Mouse (Mus musculus) heart, postnatal 4 days (tissue): Measurements from ENCODE around the gene Tas2r107. TPM values are rescaled to one million over a fixed set of nuclear protein-coding genes. Genes with fewer than 3 reads are reported as not detected.
"Not testable (repeated sequence)": the region's sequence is repeated elsewhere in the genome, so short reads cannot be mapped to it uniquely, and the experiment has no call there.

Experiments
- DNase-seq: peaks from one replicate; pipeline ENCODE4 v3.0.0; 2021
- total RNA-seq, 2 experiments: library from RNA; stranded (reverse); gene quantifications; 2 replicates each; pipeline ENCODE4 v1.2.3; 2021

The Tas2r107 gene
- not detected for total RNA-seq

- no peak for DNase-seq
Measured at GRCm38 (mm10) chr6:131660049-131660448, at the start of gene Tas2r107. Gene Tas2r107 (minus strand): TSS chr6:131660149.

GRCm38 (mm10) chr6:131689963-131690362 is 30.0 kb upstream of the Tas2r107 start, which contains the start of gene Tas2r114:
Gene Tas2r114 (minus strand): TSS chr6:131690063.
- no peak for DNase-seq

- DNase-seq: no peak
Measured at GRCm38 (mm10) chr6:131687395-131687794, 27.4 kb upstream of the Tas2r107 start, which contains the start of gene Tas2r105. Gene Tas2r105 (minus strand): TSS chr6:131687495.

GRCm38 (mm10) chr6:131685644-131686043 is 25.7 kb upstream of the Tas2r107 start, which contains the start of gene Tas2r104:
Gene Tas2r104 (minus strand): TSS chr6:131685744.
- DNase-seq: no peak

DNA sequence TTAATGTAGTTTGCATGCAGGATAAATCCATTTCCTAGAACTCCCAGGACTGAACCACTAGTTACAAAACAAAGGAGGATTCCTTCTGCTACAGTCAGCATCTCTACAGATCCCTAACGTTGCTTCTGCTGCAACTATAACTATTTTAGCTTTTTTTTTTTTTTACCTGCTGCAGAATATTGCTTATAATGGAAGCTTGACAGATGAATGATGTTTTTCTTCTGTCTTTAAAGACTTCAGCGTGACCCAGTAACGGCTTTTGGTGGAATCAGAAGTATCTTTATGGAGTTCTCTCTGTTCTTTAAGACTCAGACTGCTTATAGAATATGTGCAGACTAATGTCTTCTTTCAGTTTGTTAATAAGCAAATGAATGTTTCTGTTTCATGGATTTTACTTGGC is 18.8 kb upstream of the Tas2r107 start, which contains the start of gene Tas2r106:
Gene Tas2r106, minus strand, starts transcription at position 101 of the 400 bp plus-strand sequence.
- no peak for DNase-seq

DNA sequence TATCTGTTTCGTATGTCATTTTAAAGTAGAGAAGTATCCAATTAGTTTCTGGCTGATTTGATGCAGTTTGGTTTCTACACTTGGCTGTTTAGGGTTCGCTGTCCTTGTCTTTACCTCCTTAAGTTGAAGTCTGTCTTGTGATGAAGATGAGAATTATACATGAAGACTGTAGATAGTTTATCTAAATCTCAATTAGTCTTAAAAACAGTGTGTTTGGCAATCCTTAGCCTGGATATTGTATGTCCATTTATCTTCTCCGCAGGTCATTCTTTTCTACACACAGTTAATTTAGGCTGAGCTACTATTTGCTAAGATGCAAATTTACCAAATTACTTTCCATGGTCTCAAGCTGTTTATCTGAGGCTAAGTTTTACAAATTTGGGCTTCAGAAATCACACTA is 29.1 kb downstream of the Tas2r107 start, which contains the start of gene Tas2r130:
Gene Tas2r130, minus strand, starts transcription at position 101 of the 400 bp plus-strand sequence.
- no peak for DNase-seq

DNA sequence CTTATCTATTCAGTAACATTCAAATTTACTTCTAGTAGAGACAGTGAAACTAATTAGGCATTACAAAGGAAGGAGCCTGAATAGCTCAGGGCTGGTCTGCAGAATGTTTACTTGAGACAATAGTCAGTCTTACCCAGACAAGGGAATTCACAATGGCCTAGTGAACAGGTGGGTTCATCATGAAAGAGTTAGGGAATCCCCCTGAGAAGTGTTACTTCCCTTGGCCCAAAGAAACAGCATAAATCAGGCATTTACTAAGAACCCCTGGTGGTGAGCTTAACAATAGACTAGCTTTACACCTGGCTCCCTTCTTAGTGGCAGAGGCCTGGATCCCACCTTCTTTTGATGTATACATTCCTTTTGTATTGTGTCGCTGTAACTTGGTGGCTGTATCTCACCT is 50.0 kb downstream of the Tas2r107 start:
- not testable (repeated sequence) for DNase-seq

Other genes with a start within 250 kb of the Tas2r107 start
- gene 5430401F13Rik, start 173.7 kb downstream of the Tas2r107 start, total RNA-seq: not detected
- gene Gm6619, start 173.7 kb downstream of the Tas2r107 start, total RNA-seq: not detected
- gene Tas2r130, start 29.2 kb downstream of the Tas2r107 start, total RNA-seq: not detected
- not detected for gene Tas2r106, start 18.7 kb upstream of the Tas2r107 start, total RNA-seq
- not detected for gene Tas2r104, start 25.6 kb upstream of the Tas2r107 start, total RNA-seq
- not detected for gene Tas2r105, start 27.3 kb upstream of the Tas2r107 start, total RNA-seq
- not detected for gene Tas2r114, start 29.9 kb upstream of the Tas2r107 start, total RNA-seq